Mouse (Mus musculus) lung, postnatal 36 days (tissue): ENCODE measurements around the gene Tpbgl.

ENCODE experiments used
- DNase-seq: peaks from one replicate; pipeline ENCODE4 v3.0.0; 2022; ENCODE audit warnings: mixed read lengths

Tpbgl gene

GRCm38 (mm10) chr7:99579491-99580190 lies 47.3 kb downstream of the Tpbgl start:
- no peak for DNase-seq

GRCm38 (mm10) chr7:99578246-99578645 lies 48.7 kb downstream of the Tpbgl start:
- DNase-seq = no peak
